Mouse (Mus musculus): Measurements from ENCODE around the gene Spag6. TPM values are rescaled to one million over a fixed set of nuclear protein-coding genes. Genes with fewer than 3 reads are reported as not detected.

Spag6 gene
- polyA plus RNA-seq, 1 experiment = 2.5 TPM

DNA sequence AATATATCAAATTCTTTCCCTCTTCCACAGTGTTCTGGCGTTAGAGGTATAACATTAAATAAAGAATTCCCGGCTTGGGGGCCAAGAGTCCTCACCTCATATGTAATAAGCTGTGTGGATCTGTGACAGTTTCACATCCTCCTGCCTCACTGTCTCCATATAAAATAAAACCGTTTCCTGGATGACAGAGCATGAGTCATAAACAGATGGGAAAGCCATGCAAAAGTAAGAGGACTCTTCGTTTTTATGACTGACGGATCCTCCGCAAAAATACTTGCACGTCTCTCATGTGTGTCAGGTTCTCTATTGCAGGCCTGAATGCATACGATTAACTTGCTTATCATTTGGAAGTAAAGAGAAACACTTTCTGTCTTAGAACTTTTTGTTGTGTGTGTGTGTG is 78.6 kb downstream of the Spag6 start:
- no peak overlapping the region for H3K27ac ChIP-seq (ENCODE audit: insufficient read depth, low read length)
- H3K27me3 ChIP-seq (ENCODE audit: control insufficient read depth, insufficient read depth, low read length) = no peaks in the 10 kb centered on the region; the same call in 1 of the 2 replicates
- TF ChIP-seq CTCF (IDR thresholded peaks at IDR 0.05; ENCODE audit: borderline replicate concordance, insufficient read depth, low read depth, low read length) = no peak
- no peak for TF ChIP-seq POLR2A (IDR thresholded peaks at IDR 0.05; ENCODE audit: borderline replicate concordance, insufficient read depth, low read length)
- H3K4me3 ChIP-seq (replicated peaks; ENCODE audit: insufficient read depth, low read depth, low read length) = no peak overlapping the region
- no peak for DNase-seq
- H3K4me1 ChIP-seq (ENCODE audit: control insufficient read depth, insufficient read depth, low read length) = no peaks in the 10 kb centered on the region
- 85% methylated on average over 8 of the region's 8 CpGs for WGBS

DNA sequence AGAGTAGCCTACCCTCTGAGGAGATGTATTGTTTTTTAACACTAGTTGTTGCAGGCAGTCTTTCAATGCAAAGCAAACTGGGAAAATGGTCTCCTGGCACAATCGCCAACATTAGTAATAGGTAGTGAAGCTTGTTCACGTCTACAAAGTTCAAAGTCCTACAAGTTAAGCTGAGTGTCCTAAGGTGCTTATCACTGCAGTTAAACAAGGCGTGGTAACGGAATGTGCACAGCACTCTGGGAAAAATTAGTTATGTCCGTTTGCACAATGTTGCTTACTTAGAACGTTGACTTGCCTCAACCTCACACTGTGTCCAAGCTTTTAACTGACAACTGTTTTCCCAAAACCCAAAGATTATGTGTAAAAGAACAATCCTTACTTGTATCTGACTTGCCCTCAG is 80.5 kb downstream of the Spag6 start:
- Histone ChIP-seq H3K4me1 (ENCODE audit: control insufficient read depth, insufficient read depth, low read length) (peaks cover 3% of the 10 kb centered on the region; the same call in 1 of the 2 replicates), H3K4me3 (replicated peaks; ENCODE audit: insufficient read depth, low read depth, low read length) (no peak overlapping the region)
- WGBS = 89% methylated on average over 6 of the region's 6 CpGs

DNA sequence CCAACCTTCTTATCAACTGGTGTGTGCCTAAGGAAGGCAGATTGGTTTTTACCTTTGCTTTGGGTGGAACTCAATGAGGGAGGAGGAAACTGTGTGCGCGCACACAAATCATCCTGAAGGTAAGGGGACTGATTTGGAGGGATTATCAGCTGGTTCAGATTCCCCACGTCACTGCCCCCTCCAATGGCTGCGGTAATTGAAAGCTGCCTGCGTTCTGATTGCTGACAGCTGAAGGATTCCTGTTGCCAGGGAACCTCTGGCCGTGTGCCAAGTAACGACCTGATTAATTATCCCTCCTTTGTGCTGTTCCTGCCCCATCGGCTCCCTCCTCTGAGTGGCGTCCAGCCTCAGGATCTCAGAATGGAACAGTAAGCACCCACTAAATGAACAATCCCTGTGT is 84.4 kb downstream of the Spag6 start:
- no peaks in the 10 kb centered on the region; the same call in 1 of the 2 replicates for H3K27me3 ChIP-seq (ENCODE audit: control insufficient read depth, insufficient read depth, low read length)
- WGBS = 12% methylated on average over 9 of the region's 9 CpGs
- TF ChIP-seq POLR2A (IDR thresholded peaks at IDR 0.05; ENCODE audit: borderline replicate concordance, insufficient read depth, low read length) = no peak
- TF ChIP-seq CTCF (IDR thresholded peaks at IDR 0.05; ENCODE audit: borderline replicate concordance, insufficient read depth, low read depth, low read length) = no peak
- peaks cover 3% of the 10 kb centered on the region; the same call in 1 of the 2 replicates for H3K4me1 ChIP-seq (ENCODE audit: control insufficient read depth, insufficient read depth, low read length)
- DNase-seq = peak in 1 of 2 experiments; percentile 20
- H3K4me3 ChIP-seq (replicated peaks; ENCODE audit: insufficient read depth, low read depth, low read length) = no peak overlapping the region
- H3K27ac ChIP-seq (ENCODE audit: insufficient read depth, low read length) = no peak overlapping the region

More for the DNA sequence above, 80.5 kb downstream of the Spag6 start:
- no peak for TF ChIP-seq POLR2A (IDR thresholded peaks at IDR 0.05; ENCODE audit: borderline replicate concordance, insufficient read depth, low read length)
- no peak for TF ChIP-seq CTCF (IDR thresholded peaks at IDR 0.05; ENCODE audit: borderline replicate concordance, insufficient read depth, low read depth, low read length)
- DNase-seq = no peak
- H3K27ac ChIP-seq (ENCODE audit: insufficient read depth, low read length) = no peak overlapping the region
- no peaks in the 10 kb centered on the region; the same call in 1 of the 2 replicates for H3K27me3 ChIP-seq (ENCODE audit: control insufficient read depth, insufficient read depth, low read length)

DNA sequence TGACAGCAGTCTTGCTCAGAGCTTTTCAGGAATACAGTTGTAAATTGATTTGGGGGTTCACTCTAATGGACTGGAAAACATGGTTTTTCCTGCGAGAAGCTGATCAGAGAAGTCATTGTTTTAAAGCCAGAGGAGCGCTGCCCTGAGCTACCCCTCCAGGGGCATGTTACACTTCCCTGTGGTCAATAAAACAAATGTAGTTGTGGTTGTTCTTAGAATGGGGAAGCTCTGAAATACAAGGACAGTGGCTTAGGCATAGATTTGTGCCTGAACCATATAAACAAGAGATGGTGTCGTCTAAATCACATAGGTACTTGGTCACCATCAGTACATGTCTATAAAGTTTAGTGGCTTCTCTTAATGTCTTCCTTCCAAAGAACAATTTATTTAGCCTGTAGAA is 86.0 kb downstream of the Spag6 start:
- Histone ChIP-seq H3K4me3 (replicated peaks; ENCODE audit: insufficient read depth, low read depth, low read length) (no peak overlapping the region), H3K4me1 (ENCODE audit: control insufficient read depth, insufficient read depth, low read length) (peaks cover 3% of the 10 kb centered on the region; the same call in 1 of the 2 replicates), H3K27me3 (ENCODE audit: control insufficient read depth, insufficient read depth, low read length) (no peaks in the 10 kb centered on the region), H3K27ac (ENCODE audit: insufficient read depth, low read length) (no peak overlapping the region)
- no peak for TF ChIP-seq CTCF (IDR thresholded peaks at IDR 0.05; ENCODE audit: borderline replicate concordance, insufficient read depth, low read depth, low read length)
- TF ChIP-seq POLR2A (IDR thresholded peaks at IDR 0.05; ENCODE audit: borderline replicate concordance, insufficient read depth, low read length) = no peak
- 96% methylated on average over 3 of the region's 3 CpGs for WGBS
- no peak for DNase-seq

DNA sequence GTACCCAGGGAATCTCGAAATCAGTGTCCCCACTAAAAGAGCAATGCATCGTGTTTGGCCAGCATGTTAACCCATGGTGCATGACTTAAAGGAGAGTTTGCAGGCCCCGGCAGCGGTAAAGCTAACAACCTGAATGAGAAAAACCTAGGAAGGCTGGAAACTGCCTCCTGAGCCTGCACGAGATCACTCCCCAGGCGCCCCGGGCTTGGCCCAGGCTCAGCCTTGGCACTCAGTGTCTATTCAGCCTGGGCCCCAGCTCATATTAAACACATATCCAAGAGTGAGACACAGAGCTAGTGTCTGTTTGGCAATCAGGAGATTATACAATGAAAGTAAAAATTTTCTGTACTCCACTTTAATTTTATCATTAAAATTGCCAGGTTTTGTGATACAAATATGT is 87.5 kb downstream of the Spag6 start:
- H3K4me3 ChIP-seq (replicated peaks; ENCODE audit: insufficient read depth, low read depth, low read length) = no peak overlapping the region
- TF ChIP-seq CTCF (IDR thresholded peaks at IDR 0.05; ENCODE audit: borderline replicate concordance, insufficient read depth, low read depth, low read length) (no peak), POLR2A (IDR thresholded peaks at IDR 0.05; ENCODE audit: borderline replicate concordance, insufficient read depth, low read length) (no peak)

GRCm38 (mm10) chr2:18794261-18794660 is 100.4 kb downstream of the Spag6 start:
- TF ChIP-seq POLR2A (IDR thresholded peaks at IDR 0.05; ENCODE audit: borderline replicate concordance, insufficient read depth, low read length) (no peak), CTCF (IDR thresholded peaks at IDR 0.05; ENCODE audit: borderline replicate concordance, insufficient read depth, low read depth, low read length) (no peak)
- Histone ChIP-seq H3K4me3 (replicated peaks; ENCODE audit: insufficient read depth, low read depth, low read length) (no peak overlapping the region), H3K27ac (ENCODE audit: insufficient read depth, low read length) (no peak overlapping the region), H3K27me3 (ENCODE audit: control insufficient read depth, insufficient read depth, low read length) (no peaks in the 10 kb centered on the region), H3K4me1 (ENCODE audit: control insufficient read depth, insufficient read depth, low read length) (no peaks in the 10 kb centered on the region)
- 58% methylated on average over 4 of the region's 4 CpGs for WGBS
- no peak for DNase-seq

More for the DNA sequence above, 87.5 kb downstream of the Spag6 start:
- no peak overlapping the region for H3K27ac ChIP-seq (ENCODE audit: insufficient read depth, low read length)
- 38% methylated on average over 7 of the region's 7 CpGs for WGBS
- no peaks in the 10 kb centered on the region for H3K27me3 ChIP-seq (ENCODE audit: control insufficient read depth, insufficient read depth, low read length)
- H3K4me1 ChIP-seq (ENCODE audit: control insufficient read depth, insufficient read depth, low read length) = peaks cover 3% of the 10 kb centered on the region; the same call in 1 of the 2 replicates
- DNase-seq = no peak

GRCm38 (mm10) chr2:18797776-18798175 is 103.9 kb downstream of the Spag6 start:
- Histone ChIP-seq H3K27ac (ENCODE audit: insufficient read depth, low read length) (no peak overlapping the region), H3K27me3 (ENCODE audit: control insufficient read depth, insufficient read depth, low read length) (no peaks in the 10 kb centered on the region), H3K4me3 (replicated peaks; ENCODE audit: insufficient read depth, low read depth, low read length) (no peak overlapping the region), H3K4me1 (ENCODE audit: control insufficient read depth, insufficient read depth, low read length) (no peaks in the 10 kb centered on the region)
- 82% methylated on average over 8 of the region's 8 CpGs for WGBS
- DNase-seq = no peak
- TF ChIP-seq POLR2A (IDR thresholded peaks at IDR 0.05; ENCODE audit: borderline replicate concordance, insufficient read depth, low read length) (no peak), CTCF (IDR thresholded peaks at IDR 0.05; ENCODE audit: borderline replicate concordance, insufficient read depth, low read depth, low read length) (no peak)

GRCm38 (mm10) chr2:18799265-18799965 is 105.6 kb downstream of the Spag6 start:
- peak overlapping the region; percentile 63 for H3K4me3 ChIP-seq (replicated peaks; ENCODE audit: insufficient read depth, low read depth, low read length)
- TF ChIP-seq POLR2A (IDR thresholded peaks at IDR 0.05; ENCODE audit: borderline replicate concordance, insufficient read depth, low read length) (no peak), CTCF (IDR thresholded peaks at IDR 0.05; ENCODE audit: borderline replicate concordance, insufficient read depth, low read depth, low read length) (no peak)

More at GRCm38 (mm10) chr2:18799265-18799965, 105.6 kb downstream of the Spag6 start:
- DNase-seq = no peak
- H3K4me1 ChIP-seq (ENCODE audit: control insufficient read depth, insufficient read depth, low read length) = no peaks in the 10 kb centered on the region
- H3K27ac ChIP-seq (ENCODE audit: insufficient read depth, low read length) = no peak overlapping the region
- H3K27me3 ChIP-seq (ENCODE audit: control insufficient read depth, insufficient read depth, low read length) = no peaks in the 10 kb centered on the region
- 27% methylated on average over 17 of the region's 17 CpGs for WGBS

Other genes with a start within 250 kb of the Spag6 start
- 124 and 126 TPM in 2 replicates for gene Commd3, start 21.6 kb upstream of the Spag6 start, polyA plus RNA-seq (2012; rRNA removed)
- gene Bmi1, start 17.0 kb upstream of the Spag6 start, polyA plus RNA-seq (2012; rRNA removed) = 36.2 and 46.9 TPM in 2 replicates

All from cerebellum, adult 2 months (tissue).